16 mouse cellular contexts compared by ENCODE assay signal in genomic region chr6:127933841-127934240, GRCm38 (mm10). TPM values are rescaled to one million over a fixed set of nuclear protein-coding genes. Genes with fewer than 3 reads are reported as not detected.
DNase-seq lines count a peak whose midpoint lies in the region; ATAC-seq lines count a peak whose summit lies in the region.
"Had no signal": no experiment of that assay in that cellular context is flagged by ENCODE, and none has a peak within 500 bp of the region (broad histone marks: within the 10 kb centered on the region; RNA-seq: fewer than 3 reads in every experiment).

No protein-coding gene starts in this region.

- no peak overlapping the region for H3K27ac ChIP-seq in kidney, embryonic 15.5 days
- H3K27ac ChIP-seq: hindbrain, embryonic 10.5 days; liver, embryonic 13.5 days; midbrain, embryonic 12.5 days; neural tube, embryonic 15.5 days had no signal

- peak; percentile 26 for DNase-seq in kidney, postnatal 14 days
- DNase-seq in gastrocnemius, postnatal 14 days = peak; percentile 74
- DNase-seq in heart, postnatal 14 days = peak; percentile 32 to 34
- peak; percentile 55 for DNase-seq in lung, postnatal 14 days
- no peak for DNase-seq in right cerebral cortex, postnatal 4 days
- DNase-seq in urinary bladder, postnatal 10 days (ENCODE audit: low spot score) = no peak
- DNase-seq in urinary bladder, adult 18-20 months (ENCODE audit: low spot score in 2 of 2) = no peak
- DNase-seq: cerebellum, adult 9-11 months; forebrain, postnatal 0 days; liver, embryonic 13.5 days; thymus, postnatal 4 days had no signal

- ATAC-seq in kidney, embryonic 15.5 days (replicated peaks; ENCODE audit: low FRiP score) = no peak
- ATAC-seq: forebrain, postnatal 0 days had no signal

- H3K4me3 ChIP-seq in kidney, embryonic 15.5 days (replicated peaks) = no peak overlapping the region
- H3K4me3 ChIP-seq: hindbrain, embryonic 10.5 days; liver, embryonic 13.5 days; midbrain, embryonic 12.5 days; myocyte; neural tube, embryonic 15.5 days had no signal

- no peaks in the 10 kb centered on the region for H3K9me3 ChIP-seq in kidney, embryonic 15.5 days (replicated peaks)
- H3K9me3 ChIP-seq: hindbrain, embryonic 10.5 days; liver, embryonic 13.5 days; midbrain, embryonic 12.5 days; neural tube, embryonic 15.5 days had no signal

- H3K9ac ChIP-seq in kidney, embryonic 15.5 days = no peak overlapping the region
- H3K9ac ChIP-seq: forebrain, postnatal 0 days; liver, embryonic 13.5 days; midbrain, embryonic 12.5 days; neural tube, embryonic 15.5 days had no signal

- 91% methylated on average over 5 of the region's 5 CpGs for WGBS in kidney, embryonic 15.5 days

- no peaks in the 10 kb centered on the region for H3K36me3 ChIP-seq in kidney, embryonic 15.5 days
- H3K36me3 ChIP-seq: liver, embryonic 13.5 days; midbrain, embryonic 12.5 days; neural tube, embryonic 15.5 days had no signal

- peaks cover 15% of the 10 kb centered on the region for H3K4me1 ChIP-seq in kidney, embryonic 15.5 days
- H3K4me1 ChIP-seq: liver, embryonic 13.5 days; midbrain, embryonic 12.5 days had no signal

- no peak overlapping the region for H3K4me2 ChIP-seq in kidney, embryonic 15.5 days
- H3K4me2 ChIP-seq: liver, embryonic 13.5 days; midbrain, embryonic 12.5 days; neural tube, embryonic 15.5 days had no signal

- intact Hi-C loops in gastrocnemius, postnatal 14 days (cut with DNase I; ENCODE audit: low total_unique reads) = loop anchor here (10.0 kb wide), 1 partner anchor 389 kb away; no protein-coding TSS in a partner anchor
- intact Hi-C loops in heart, postnatal 14 days (cut with DNase I) = no loop called here

- H3K27me3 ChIP-seq in kidney, embryonic 15.5 days = no peaks in the 10 kb centered on the region
- H3K27me3 ChIP-seq: liver, embryonic 13.5 days; midbrain, embryonic 12.5 days; neural tube, embryonic 15.5 days had no signal

RNA-seq across cellular contexts. Expression of gene Tspan11, which starts 46.5 kb away (rescaled TPM):
- 7.5 and 7.6 TPM in 2 replicates for polyA plus RNA-seq in kidney, embryonic 15.5 days (2015; fragmentation: Nextera tagmentation; extraction: Ambion mirVana)
- 1 to 10 TPM; 4.4 to 10.0 TPM for total RNA-seq in gastrocnemius, postnatal 14 days (2021)
- 1 to 10 TPM; 3.1 to 3.3 TPM for total RNA-seq in heart, postnatal 14 days (2021)

Comparison
In these comparisons a context has a peak if more than half of its experiments do, and no peak if none do; other contexts are left out.
1. DNase-seq: peak in kidney, postnatal 14 days (single experiment), gastrocnemius, postnatal 14 days (single experiment), heart, postnatal 14 days (2 of 2) and lung, postnatal 14 days (single experiment); none in right cerebral cortex, postnatal 4 days (single experiment), urinary bladder, postnatal 10 days (single experiment) and urinary bladder, adult 18-20 months (0 of 2).